24 mouse cellular contexts compared by ENCODE assay signal in genomic region chr16:52135689-52136390, GRCm38 (mm10).
DNase-seq lines count a peak whose midpoint lies in the region; ATAC-seq and TF ChIP-seq lines count a peak whose summit lies in the region.
"Had no signal": no experiment of that assay in that cellular context is flagged by ENCODE, and none has a peak within 500 bp of the region (broad histone marks: within the 10 kb centered on the region; RNA-seq: fewer than 3 reads in every experiment).

No protein-coding gene starts in this region.

- H3K9ac ChIP-seq in embryonic facial prominence, embryonic 14.5 days (ENCODE audit: low read depth, low read length) = no peak overlapping the region
- no peak overlapping the region for H3K9ac ChIP-seq in stomach, postnatal 0 days (ENCODE audit: low read length)
- H3K9ac ChIP-seq: embryonic facial prominence, embryonic 12.5 days; hindbrain, embryonic 12.5 days had no signal

- intact Hi-C loops in left cerebral cortex, adult 2 months (cut with DNase I) = no loop called here
- intact Hi-C loops in gastrocnemius, adult 2 months (cut with DNase I) = loop anchor here (2.0 kb wide), 1 partner anchor 103 kb away; no protein-coding TSS in a partner anchor

- H3K36me3 ChIP-seq in embryonic facial prominence, embryonic 14.5 days (ENCODE audit: control insufficient read depth, insufficient read depth, low read length) = peaks cover 19% of the 10 kb centered on the region
- peaks cover 47% of the 10 kb centered on the region for H3K36me3 ChIP-seq in embryonic facial prominence, embryonic 10.5 days (replicated peaks)
- no peaks in the 10 kb centered on the region for H3K36me3 ChIP-seq in stomach, postnatal 0 days (ENCODE audit: control insufficient read depth, insufficient read depth, low read length)

- no peak overlapping the region for H3K4me3 ChIP-seq in embryonic facial prominence, embryonic 14.5 days (ENCODE audit: low read depth, low read length)
- H3K4me3 ChIP-seq in embryonic facial prominence, embryonic 10.5 days = no peak overlapping the region
- H3K4me3 ChIP-seq in left cerebral cortex, adult 2 months = no peak overlapping the region
- H3K4me3 ChIP-seq in stomach, postnatal 0 days (ENCODE audit: low read depth, low read length) = no peak overlapping the region
- no peak overlapping the region for H3K4me3 ChIP-seq in gastrocnemius, adult 2 months
- H3K4me3 ChIP-seq: embryonic facial prominence, embryonic 12.5 days; forebrain, embryonic 10.5 days; heart, embryonic 10.5 days; hindbrain, embryonic 12.5 days had no signal

- no peak for TF ChIP-seq CTCF in left cerebral cortex, adult 2 months (IDR thresholded peaks at IDR 0.05)
- TF ChIP-seq CTCF in stomach, postnatal 0 days (IDR thresholded peaks at IDR 0.05; ENCODE audit: low read depth) = no peak
- TF ChIP-seq CTCF in gastrocnemius, adult 2 months (IDR thresholded peaks at IDR 0.05) = no peak

- H3K27ac ChIP-seq in embryonic facial prominence, embryonic 14.5 days (replicated peaks; ENCODE audit: low read depth, low read length) = no peak overlapping the region
- no peak overlapping the region for H3K27ac ChIP-seq in embryonic facial prominence, embryonic 10.5 days (replicated peaks)
- peak overlapping the region; percentile 90 for H3K27ac ChIP-seq in left cerebral cortex, adult 2 months
- no peak overlapping the region for H3K27ac ChIP-seq in stomach, postnatal 0 days (replicated peaks)
- H3K27ac ChIP-seq in gastrocnemius, adult 2 months = no peak overlapping the region
- H3K27ac ChIP-seq: forebrain, embryonic 10.5 days; heart, embryonic 10.5 days; hindbrain, embryonic 12.5 days had no signal

- DNase-seq in embryonic facial prominence, embryonic 14.5 days (ENCODE audit: low spot score) = peak; percentile 22
- no peak for DNase-seq in embryonic facial prominence, embryonic 10.5 days (ENCODE audit: low spot score)
- no peak for DNase-seq in left cerebral cortex, adult 2 months (ENCODE audit: extremely low spot score in 1 of 2, low spot score in 2 of 2)
- no peak for DNase-seq in left cerebral cortex, adult 18-20 months (ENCODE audit: low spot score in 2 of 2)
- peak; percentile 3 for DNase-seq in NIH3T3 (ENCODE audit: low read depth)
- DNase-seq in stomach, postnatal 0 days (ENCODE audit: low spot score) = no peak
- no peak for DNase-seq in gastrocnemius, adult 2 months
- DNase-seq: adrenal gland, postnatal 10 days; B cell, adult 2 months; cerebellum, adult 11 months; cerebellum, adult 8-10 months; embryo, embryonic 11 days; gastrocnemius, postnatal 25 days; heart, adult 11 months; heart, postnatal 10 days; heart, postnatal 4 days had no signal

- H3K4me2 ChIP-seq in embryonic facial prominence, embryonic 14.5 days (ENCODE audit: low read depth, low read length) = no peak overlapping the region
- no peak overlapping the region for H3K4me2 ChIP-seq in stomach, postnatal 0 days (replicated peaks; ENCODE audit: low read depth)
- H3K4me2 ChIP-seq: embryonic facial prominence, embryonic 12.5 days; hindbrain, embryonic 12.5 days had no signal

- H3K4me1 ChIP-seq in embryonic facial prominence, embryonic 14.5 days (ENCODE audit: control insufficient read depth, insufficient read depth, low read length) = peaks cover 17% of the 10 kb centered on the region
- H3K4me1 ChIP-seq in embryonic facial prominence, embryonic 10.5 days = peaks cover 24% of the 10 kb centered on the region
- peaks cover 4% of the 10 kb centered on the region; the same call in 1 of the 2 replicates for H3K4me1 ChIP-seq in stomach, postnatal 0 days (replicated peaks; ENCODE audit: control insufficient read depth, insufficient read depth)
- H3K4me1 ChIP-seq: heart, embryonic 10.5 days had no signal

- 65% methylated on average over 9 of the region's 9 CpGs for WGBS in embryonic facial prominence, embryonic 14.5 days
- WGBS in embryonic facial prominence, embryonic 10.5 days = 87% methylated on average over 9 of the region's 9 CpGs
- 62% methylated on average over 9 of the region's 9 CpGs for WGBS in stomach, postnatal 0 days

- no peak for TF ChIP-seq EP300 in stomach, postnatal 0 days (optimal IDR thresholded peaks at IDR 0.05)

- ATAC-seq in embryonic facial prominence, embryonic 14.5 days (ENCODE audit: low read depth) = no peak
- ATAC-seq in stomach, postnatal 0 days (ENCODE audit: low FRiP score, low TSS enrichment) = peak; percentile 73
- ATAC-seq: CD4-positive, CD25-positive, alpha-beta regulatory T cell, adult 4 months; hindbrain, embryonic 16.5 days; inflammation-experienced regulatory T-cells, adult 6 months had no signal

- H3K27me3 ChIP-seq in embryonic facial prominence, embryonic 14.5 days (replicated peaks; ENCODE audit: control insufficient read depth, insufficient read depth, low read length) = no peaks in the 10 kb centered on the region
- no peaks in the 10 kb centered on the region for H3K27me3 ChIP-seq in embryonic facial prominence, embryonic 10.5 days (replicated peaks; ENCODE audit: low read depth, poor library complexity, severe bottlenecking)
- no peaks in the 10 kb centered on the region for H3K27me3 ChIP-seq in stomach, postnatal 0 days (ENCODE audit: control insufficient read depth, insufficient read depth, low read length)
- H3K27me3 ChIP-seq: embryonic facial prominence, embryonic 12.5 days; hindbrain, embryonic 12.5 days had no signal

- no peaks in the 10 kb centered on the region for H3K9me3 ChIP-seq in embryonic facial prominence, embryonic 14.5 days (ENCODE audit: control insufficient read depth, low read length)
- no peaks in the 10 kb centered on the region for H3K9me3 ChIP-seq in embryonic facial prominence, embryonic 10.5 days
- H3K9me3 ChIP-seq in stomach, postnatal 0 days (ENCODE audit: control insufficient read depth, low read length) = no peaks in the 10 kb centered on the region
- H3K9me3 ChIP-seq: embryonic facial prominence, embryonic 12.5 days; forebrain, embryonic 10.5 days; G1E; heart, embryonic 10.5 days; hindbrain, embryonic 12.5 days had no signal

Comparison
In these comparisons a context has a peak if more than half of its experiments do, and no peak if none do; other contexts are left out.
1. DNase-seq: peak in embryonic facial prominence, embryonic 14.5 days (single experiment) and NIH3T3 (single experiment); none in embryonic facial prominence, embryonic 10.5 days (single experiment), left cerebral cortex, adult 2 months (0 of 2), left cerebral cortex, adult 18-20 months (0 of 2), stomach, postnatal 0 days (single experiment) and gastrocnemius, adult 2 months (single experiment).